Mouse (Mus musculus): ENCODE data around the gene Tshr. TPM values are rescaled to one million over a fixed set of nuclear protein-coding genes. Genes with fewer than 3 reads are reported as not detected.

Tshr gene
- 11.2 TPM for polyA plus RNA-seq (2014; fragmentation: Illumina TruSeq; extraction: RNeasy Lipid Tissue Mini Kit (QIAGEN cat#74804))

GRCm38 (mm10) chr12:91384281-91385017, at the start of gene Tshr, which contains the start of gene Cep128:
Gene Tshr, plus strand, starts transcription at chr12:91384563.
Gene Cep128, minus strand, starts transcription at chr12:91384409.

GRCm38 (mm10) chr12:91589847-91590690, 205.7 kb downstream of the Tshr start, which contains the start of gene Gtf2a1:
Gene Gtf2a1, minus strand, starts transcription at chr12:91590487.

Other genes with a start within 250 kb of the Tshr start
- 19.7 TPM for gene Cep128, start 154 bp upstream of the Tshr start, polyA plus RNA-seq (2014; fragmentation: Illumina TruSeq; extraction: RNeasy Lipid Tissue Mini Kit (QIAGEN cat#74804))
- 73.7 TPM for gene Gtf2a1, start 205.9 kb downstream of the Tshr start, polyA plus RNA-seq (2014; fragmentation: Illumina TruSeq; extraction: RNeasy Lipid Tissue Mini Kit (QIAGEN cat#74804))

Measured in ovary, adult 10 weeks (tissue).